Mouse (Mus musculus): ENCODE data around the gene Zkscan14.

DNA sequence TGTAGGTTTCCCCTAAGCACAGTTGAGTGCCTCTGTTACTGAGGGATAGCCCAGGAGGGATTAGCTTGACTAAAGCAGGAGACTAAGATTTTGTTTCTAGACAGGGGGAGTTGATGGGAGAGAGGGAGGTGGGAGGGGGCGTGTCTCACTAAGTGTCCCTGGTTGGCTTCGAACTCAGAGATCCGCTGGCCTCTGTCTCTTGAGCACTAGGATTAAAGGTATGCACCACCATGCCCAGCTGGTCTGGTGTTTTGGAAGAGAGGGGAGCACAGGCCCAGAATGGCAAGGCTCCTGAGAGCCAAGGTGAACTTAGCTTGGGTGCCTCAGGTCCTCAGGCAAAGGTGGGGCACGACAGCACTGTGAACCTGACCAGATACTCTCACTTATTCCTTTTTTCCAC, 9.7 kb upstream of the Zkscan14 start:
- TF ChIP-seq POLR2A (IDR thresholded peaks at IDR 0.05; ENCODE audit: low read depth, low read length) (no peak), CTCF (conservative IDR thresholded peaks at IDR 0.05; ENCODE audit: insufficient read depth, insufficient read length, low read depth, low read length) (no peak)

All from kidney, adult 2 months (tissue).